27 mouse cellular contexts compared by ENCODE assay signal in genomic region chr1:186926950-186927316, GRCm38 (mm10). TPM values are rescaled to one million over a fixed set of nuclear protein-coding genes. Genes with fewer than 3 reads are reported as not detected.
DNase-seq lines count a peak whose midpoint lies in the region; ATAC-seq and TF ChIP-seq lines count a peak whose summit lies in the region.
"Had no signal": no experiment of that assay in that cellular context is flagged by ENCODE, and none has a peak within 500 bp of the region (broad histone marks: within the 10 kb centered on the region; RNA-seq: fewer than 3 reads in every experiment).

No protein-coding gene starts in this region.

- H3K36me3 ChIP-seq in embryonic facial prominence, embryonic 14.5 days (ENCODE audit: control insufficient read depth, insufficient read depth, low read length): no peaks in the 10 kb centered on the region
- no peaks in the 10 kb centered on the region for H3K36me3 ChIP-seq in embryonic facial prominence, embryonic 10.5 days (replicated peaks)
- no peaks in the 10 kb centered on the region for H3K36me3 ChIP-seq in forebrain, embryonic 12.5 days (replicated peaks)
- H3K36me3 ChIP-seq in forebrain, postnatal 0 days (ENCODE audit: insufficient read depth): no peaks in the 10 kb centered on the region
- H3K36me3 ChIP-seq in midbrain, embryonic 11.5 days (ENCODE audit: control insufficient read depth, insufficient read depth, low read length): no peaks in the 10 kb centered on the region
- H3K36me3 ChIP-seq in midbrain, embryonic 16.5 days (ENCODE audit: control insufficient read depth, insufficient read depth, low read length): no peaks in the 10 kb centered on the region
- H3K36me3 ChIP-seq in testis, adult 2 months (ENCODE audit: control insufficient read depth, insufficient read depth, low read length): no peaks in the 10 kb centered on the region
- H3K36me3 ChIP-seq: embryonic facial prominence, embryonic 12.5 days had no signal

- DNase-seq in embryonic facial prominence, embryonic 14.5 days (ENCODE audit: low spot score): no peak
- DNase-seq in embryonic facial prominence, embryonic 10.5 days (ENCODE audit: low spot score): no peak
- DNase-seq in forebrain, postnatal 0 days: no peak
- peak; percentile 82 for DNase-seq in midbrain, embryonic 11.5 days (ENCODE audit: low spot score, missing footprints)
- DNase-seq in testis, postnatal 14 days (ENCODE audit: low spot score): no peak
- DNase-seq: cerebellum, adult 18-20 months; cerebellum, adult 9-10 months; gastrocnemius, adult 2 months; gastrocnemius, postnatal 14 days; heart, adult 11 months had no signal

- WGBS in embryonic facial prominence, embryonic 14.5 days: 70% methylated on average over 6 of the region's 6 CpGs
- WGBS in embryonic facial prominence, embryonic 10.5 days: 72% methylated on average over 6 of the region's 6 CpGs
- WGBS in forebrain, embryonic 12.5 days: 39% methylated on average over 6 of the region's 6 CpGs
- WGBS in forebrain, postnatal 0 days: 30% methylated on average over 6 of the region's 6 CpGs
- 44% methylated on average over 6 of the region's 6 CpGs for WGBS in midbrain, embryonic 11.5 days
- 39% methylated on average over 6 of the region's 6 CpGs for WGBS in midbrain, embryonic 16.5 days

- no peak overlapping the region for H3K9ac ChIP-seq in embryonic facial prominence, embryonic 14.5 days (ENCODE audit: low read depth, low read length)
- H3K9ac ChIP-seq in forebrain, embryonic 12.5 days: no peak overlapping the region
- H3K9ac ChIP-seq in forebrain, postnatal 0 days: no peak overlapping the region
- no peak overlapping the region for H3K9ac ChIP-seq in midbrain, embryonic 11.5 days (ENCODE audit: low read length)
- no peak overlapping the region for H3K9ac ChIP-seq in midbrain, embryonic 16.5 days (ENCODE audit: low read depth, low read length)
- H3K9ac ChIP-seq: embryonic facial prominence, embryonic 12.5 days; hindbrain, embryonic 14.5 days had no signal

- 0 out of 2 replicates have a peak overlapping the region, but pooled peaks have one; percentile 48 for H3K27ac ChIP-seq in embryonic facial prominence, embryonic 14.5 days (replicated peaks; ENCODE audit: low read depth, low read length)
- no peak overlapping the region for H3K27ac ChIP-seq in embryonic facial prominence, embryonic 10.5 days (replicated peaks)
- H3K27ac ChIP-seq in forebrain, embryonic 12.5 days: peak overlapping the region; percentile 70
- no peak overlapping the region for H3K27ac ChIP-seq in forebrain, postnatal 0 days (ENCODE audit: low read depth, low read length)
- no peak overlapping the region for H3K27ac ChIP-seq in midbrain, embryonic 11.5 days (ENCODE audit: low read depth, low read length)
- H3K27ac ChIP-seq in midbrain, embryonic 16.5 days (ENCODE audit: low read length): no peak overlapping the region
- H3K27ac ChIP-seq in testis, adult 2 months (ENCODE audit: control insufficient read depth, insufficient read depth, low read depth, low read length): peak overlapping the region; percentile 74
- H3K27ac ChIP-seq: gastrocnemius, adult 2 months; hindbrain, embryonic 14.5 days; hindbrain, postnatal 0 days had no signal

- TF ChIP-seq POLR2A in testis, adult 2 months (IDR thresholded peaks at IDR 0.05; ENCODE audit: control insufficient read depth, low read depth, low read length): no peak

- peaks cover 3% of the 10 kb centered on the region; the same call in 1 of the 2 replicates for H3K27me3 ChIP-seq in embryonic facial prominence, embryonic 14.5 days (replicated peaks; ENCODE audit: control insufficient read depth, insufficient read depth, low read length)
- H3K27me3 ChIP-seq in embryonic facial prominence, embryonic 10.5 days (replicated peaks; ENCODE audit: low read depth, poor library complexity, severe bottlenecking): peaks cover 6% of the 10 kb centered on the region
- 0 out of 2 replicates have a peak, but pooled peaks cover 3% of the 10 kb centered on the region for H3K27me3 ChIP-seq in forebrain, embryonic 12.5 days
- H3K27me3 ChIP-seq in forebrain, postnatal 0 days (ENCODE audit: insufficient read depth, low read length): no peaks in the 10 kb centered on the region
- peaks cover 10% of the 10 kb centered on the region for H3K27me3 ChIP-seq in midbrain, embryonic 11.5 days (ENCODE audit: control insufficient read depth, insufficient read depth, low read length)
- H3K27me3 ChIP-seq in midbrain, embryonic 16.5 days (ENCODE audit: control insufficient read depth, insufficient read depth, low read depth, low read length): peaks cover 7% of the 10 kb centered on the region
- no peaks in the 10 kb centered on the region for H3K27me3 ChIP-seq in testis, adult 2 months (ENCODE audit: control insufficient read depth, insufficient read depth, low read length)
- H3K27me3 ChIP-seq: embryonic facial prominence, embryonic 12.5 days had no signal

- H3K4me3 ChIP-seq in embryonic facial prominence, embryonic 14.5 days (ENCODE audit: low read depth, low read length): no peak overlapping the region
- H3K4me3 ChIP-seq in embryonic facial prominence, embryonic 10.5 days: no peak overlapping the region
- no peak overlapping the region for H3K4me3 ChIP-seq in forebrain, embryonic 12.5 days (replicated peaks)
- H3K4me3 ChIP-seq in forebrain, postnatal 0 days (ENCODE audit: low read depth, low read length): no peak overlapping the region
- H3K4me3 ChIP-seq in midbrain, embryonic 11.5 days (ENCODE audit: low read depth, low read length): no peak overlapping the region
- no peak overlapping the region for H3K4me3 ChIP-seq in midbrain, embryonic 16.5 days (ENCODE audit: low read depth, low read length)
- peak overlapping the region; percentile 89 for H3K4me3 ChIP-seq in testis, adult 2 months (ENCODE audit: control insufficient read depth, low read depth, low read length)
- H3K4me3 ChIP-seq: embryonic facial prominence, embryonic 12.5 days; erythroblast, embryonic 14.5 days; gastrocnemius, adult 2 months had no signal

- no peak overlapping the region for H3K4me2 ChIP-seq in embryonic facial prominence, embryonic 14.5 days (ENCODE audit: low read depth, low read length)
- H3K4me2 ChIP-seq in forebrain, embryonic 12.5 days: peak overlapping the region; percentile 27; the same call in 1 of the 2 replicates
- H3K4me2 ChIP-seq in forebrain, postnatal 0 days (ENCODE audit: low read depth): no peak overlapping the region
- no peak overlapping the region for H3K4me2 ChIP-seq in midbrain, embryonic 11.5 days
- no peak overlapping the region; the same call in 1 of the 2 replicates for H3K4me2 ChIP-seq in midbrain, embryonic 16.5 days (ENCODE audit: low read length)
- H3K4me2 ChIP-seq: embryonic facial prominence, embryonic 12.5 days; heart, embryonic 11.5 days; hindbrain, embryonic 14.5 days had no signal

- no peaks in the 10 kb centered on the region for H3K9me3 ChIP-seq in embryonic facial prominence, embryonic 14.5 days (ENCODE audit: control insufficient read depth, low read length)
- H3K9me3 ChIP-seq in embryonic facial prominence, embryonic 10.5 days: no peaks in the 10 kb centered on the region
- H3K9me3 ChIP-seq in forebrain, embryonic 12.5 days: no peaks in the 10 kb centered on the region
- no peaks in the 10 kb centered on the region for H3K9me3 ChIP-seq in forebrain, postnatal 0 days (ENCODE audit: low read length)
- H3K9me3 ChIP-seq in midbrain, embryonic 11.5 days (ENCODE audit: control insufficient read depth, low read length): no peaks in the 10 kb centered on the region
- no peaks in the 10 kb centered on the region for H3K9me3 ChIP-seq in midbrain, embryonic 16.5 days (replicated peaks; ENCODE audit: control insufficient read depth, low read length, poor library complexity, severe bottlenecking)
- H3K9me3 ChIP-seq: embryonic facial prominence, embryonic 12.5 days had no signal

- H3K4me1 ChIP-seq in embryonic facial prominence, embryonic 14.5 days (ENCODE audit: control insufficient read depth, insufficient read depth, low read length): no peaks in the 10 kb centered on the region
- peaks cover 29% of the 10 kb centered on the region for H3K4me1 ChIP-seq in embryonic facial prominence, embryonic 10.5 days
- peaks cover 30% of the 10 kb centered on the region for H3K4me1 ChIP-seq in forebrain, embryonic 12.5 days
- H3K4me1 ChIP-seq in forebrain, postnatal 0 days (ENCODE audit: insufficient read depth): peaks cover 4% of the 10 kb centered on the region; the same call in 1 of the 2 replicates
- H3K4me1 ChIP-seq in midbrain, embryonic 11.5 days (ENCODE audit: control insufficient read depth, insufficient read depth, low read length): peaks cover 12% of the 10 kb centered on the region; the same call in 1 of the 2 replicates
- H3K4me1 ChIP-seq in midbrain, embryonic 16.5 days (ENCODE audit: control insufficient read depth, insufficient read depth, low read length): peaks cover 7% of the 10 kb centered on the region; the same call in 1 of the 2 replicates
- no peaks in the 10 kb centered on the region for H3K4me1 ChIP-seq in testis, adult 2 months (ENCODE audit: control insufficient read depth, insufficient read depth, low read length)

- ATAC-seq in embryonic facial prominence, embryonic 14.5 days (ENCODE audit: low read depth): no peak
- peak; percentile 14; the same call in 1 of the 2 replicates for ATAC-seq in forebrain, embryonic 12.5 days (ENCODE audit: low FRiP score)
- ATAC-seq in forebrain, postnatal 0 days: no peak
- 0 out of 2 replicates have a peak, but pooled peaks have one; percentile 5 for ATAC-seq in midbrain, embryonic 11.5 days (ENCODE audit: low FRiP score)
- ATAC-seq in midbrain, embryonic 16.5 days: no peak
- ATAC-seq: activated CD4-positive, CD25-positive, alpha-beta regulatory T cell, adult 4 months; hindbrain, postnatal 0 days; inflammation-experienced regulatory T-cells, adult 6 months; intestine, embryonic 16.5 days had no signal

- TF ChIP-seq CTCF in forebrain, postnatal 0 days (IDR thresholded peaks at IDR 0.05; ENCODE audit: low read depth): no peak
- no peak for TF ChIP-seq CTCF in testis, adult 2 months (IDR thresholded peaks at IDR 0.05; ENCODE audit: control insufficient read depth, insufficient read depth, insufficient replicate concordance, low read depth, low read length)

RNA-seq across cellular contexts. Expression of gene D1Pas1, which starts 40.3 kb away (rescaled TPM):
- 0.20 TPM in 1 of 2 replicates, not detected in the other for polyA plus RNA-seq in embryonic facial prominence, embryonic 14.5 days (2014; fragmentation: Nextera tagmentation; extraction: Ambion mirVana)
- 0.15 and 0.16 TPM in 2 replicates for polyA plus RNA-seq in embryonic facial prominence, embryonic 10.5 days (2016; fragmentation: Nextera tagmentation; extraction: Ambion mirVana)
- 0.08 TPM in 1 of 2 replicates, not detected in the other for polyA plus RNA-seq in forebrain, embryonic 12.5 days (2016; fragmentation: Nextera tagmentation; extraction: Ambion mirVana)
- not detected in 2 replicates for total RNA-seq in forebrain, postnatal 0 days (2014; rRNA removed)
- 0.12 TPM in 1 of 2 replicates, not detected in the other for polyA plus RNA-seq in forebrain, postnatal 0 days (2015; fragmentation: Nextera tagmentation; extraction: Ambion mirVana)
- 0.10 and 0.15 TPM in 2 replicates for polyA plus RNA-seq in midbrain, embryonic 11.5 days (2014; fragmentation: Nextera tagmentation; extraction: Ambion mirVana)
- 0.10 and 0.13 TPM in 2 replicates for polyA plus RNA-seq in midbrain, embryonic 16.5 days (2015; fragmentation: Nextera tagmentation; extraction: Ambion mirVana)
- 68.2 and 77.4 TPM in 2 replicates for polyA plus RNA-seq in testis, adult 2 months (2012; rRNA removed)
- total RNA-seq: adrenal gland, postnatal 10 days; adrenal gland, postnatal 36 days; gastrocnemius, adult 2 months; gastrocnemius, postnatal 14 days; gastrocnemius, postnatal 4 days; heart, adult 8-10 months; hematopoietic stem cell, adult 5-6 weeks; hindbrain, postnatal 0 days had no signal
- polyA plus RNA-seq: activated CD4-positive, CD25-positive, alpha-beta regulatory T cell, adult 4 months; embryonic facial prominence, embryonic 12.5 days; erythroblast, embryonic 14.5 days; frontal cortex, adult 2 months; hindbrain, postnatal 0 days; inflammation-experienced regulatory T-cells, adult 6 months had no signal

Comparison
In these comparisons a context has a peak if more than half of its experiments do, and no peak if none do; other contexts are left out.
1. ATAC-seq: peak in forebrain, embryonic 12.5 days (single experiment) and midbrain, embryonic 11.5 days (single experiment); none in embryonic facial prominence, embryonic 14.5 days (single experiment), forebrain, postnatal 0 days (single experiment) and midbrain, embryonic 16.5 days (single experiment).
2. H3K27ac ChIP-seq: peak in embryonic facial prominence, embryonic 14.5 days (single experiment), forebrain, embryonic 12.5 days (single experiment) and testis, adult 2 months (single experiment); none in embryonic facial prominence, embryonic 10.5 days (single experiment), forebrain, postnatal 0 days (single experiment), midbrain, embryonic 11.5 days (single experiment) and midbrain, embryonic 16.5 days (single experiment).
3. RNA of gene D1Pas1, which starts 40.3 kb away (polyA plus RNA-seq): 68.2 to 77.4 TPM in testis, adult 2 months; 0.10 to 0.15 TPM in midbrain, embryonic 11.5 days, 0.15 to 0.16 TPM in embryonic facial prominence, embryonic 10.5 days, 0.10 to 0.13 TPM in midbrain, embryonic 16.5 days, 0.12 TPM in forebrain, postnatal 0 days, 0.20 TPM in embryonic facial prominence, embryonic 14.5 days and 0.08 TPM in forebrain, embryonic 12.5 days; every median in the first group is over 10 times any median in the second.